Mouse (Mus musculus): ENCODE results near the gene Map3k7.

Gene Map3k7

DNA sequence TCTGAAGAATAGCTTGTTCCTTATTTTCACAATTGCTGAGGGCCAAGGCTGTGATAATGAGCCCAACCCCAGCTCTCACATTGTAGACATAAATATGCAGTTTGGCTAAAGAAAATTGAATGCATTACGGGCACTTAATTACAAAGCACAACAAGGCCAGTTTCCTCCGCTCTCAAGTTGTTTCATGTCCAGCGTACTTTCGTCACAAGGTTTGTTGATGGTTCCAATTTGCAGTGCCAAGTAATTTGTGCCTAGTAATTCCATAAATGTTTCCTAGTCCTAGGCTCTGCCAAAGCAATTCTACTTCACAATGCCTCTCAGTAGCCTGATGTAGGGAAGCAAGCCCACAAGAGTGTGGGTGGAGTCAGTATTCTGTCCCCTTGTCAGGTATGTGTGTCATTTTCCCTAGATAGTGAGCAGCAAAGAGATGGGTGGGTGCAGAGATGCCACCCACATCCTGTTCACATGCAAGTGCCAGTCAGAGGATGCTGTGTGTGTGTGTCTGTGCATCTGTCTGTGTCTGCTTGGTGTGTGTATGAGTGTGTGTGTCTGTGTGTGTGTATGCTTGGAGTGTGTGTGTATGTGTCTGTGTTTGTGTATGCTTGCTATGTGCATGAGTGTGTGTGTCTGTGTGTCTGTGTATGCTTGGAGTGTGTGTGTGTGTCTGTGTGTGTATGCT is 98.6 kb downstream of the Map3k7 start:
- no peak for DNase-seq (ENCODE audit: low spot score in 2 of 2)

DNA sequence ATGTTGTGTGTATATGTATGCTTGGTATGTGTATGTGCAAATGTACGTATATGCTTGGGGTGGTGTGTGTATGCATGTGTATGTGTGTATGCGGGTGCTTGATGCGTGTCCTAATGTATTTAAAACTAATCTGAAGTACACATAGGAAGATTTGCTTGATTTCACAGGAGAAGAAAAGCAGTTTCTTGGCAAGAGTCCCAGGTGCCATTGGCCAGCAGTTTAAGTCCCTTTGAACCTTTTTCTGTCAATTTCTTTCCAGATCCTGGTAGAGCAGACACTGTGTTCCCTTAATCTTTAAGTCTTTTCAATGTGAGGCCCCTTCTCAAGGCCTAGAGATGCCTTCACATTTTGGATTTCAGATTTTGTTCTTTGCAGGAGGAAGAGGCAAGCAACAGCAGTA is 99.4 kb downstream of the Map3k7 start:
- no peak for DNase-seq (ENCODE audit: low spot score in 2 of 2)

Data from spleen, postnatal 14 days (tissue).